Mouse (Mus musculus): ENCODE data around the gene 1700102P08Rik. TPM values are rescaled to one million over a fixed set of nuclear protein-coding genes. Genes with fewer than 3 reads are reported as not detected.

The 1700102P08Rik gene
- total and polyA plus RNA-seq, 3 experiments: 0.21 to 0.26 TPM; not detected in 1

- Histone ChIP-seq H3K36me3 (replicated peaks in 1 of 2; ENCODE audit: control insufficient read depth in 1 of 2, insufficient read depth in 1 of 2, low read length in 1 of 2) (peaks cover 63 to 89% of the 10 kb centered on the region in 2 experiments), H3K79me2 (replicated peaks; ENCODE audit: control insufficient read depth, extremely low read depth, insufficient read depth, poor library complexity, severe bottlenecking) (no peaks in the 10 kb centered on the region), H3K27ac (ENCODE audit: insufficient read depth, low read depth) (no peak overlapping the region), H3K9me3 (replicated peaks; ENCODE audit: low read length) (no peaks in the 10 kb centered on the region), H3K9ac (ENCODE audit: insufficient read depth, low read depth) (no peak overlapping the region), H3K4me2 (ENCODE audit: insufficient read depth, low read depth, poor library complexity, severe bottlenecking) (no peak overlapping the region), H3K27me3 (replicated peaks) (no peaks in the 10 kb centered on the region), H3K4me1 (ENCODE audit: control insufficient read depth in 1 of 2, insufficient read depth in 2 of 2) (no peaks in the 10 kb centered on the region), H3K4me3 (replicated peaks in 1 of 3; ENCODE audit: low read depth in 2 of 3, low read length in 2 of 3, poor library complexity in 1 of 3) (no peak overlapping the region)
- dilution Hi-C loops (cut with MboI; ENCODE audit: extremely low pct_ligation_motif_present, extremely low pct_unique_long_range_greater_than_20kb, low sequenced_read_pairs): no loop called here
- in situ Hi-C loops (cut with MboI; ENCODE audit: low pct_ligation_motif_present, low pct_unique_long_range_greater_than_20kb, low sequenced_read_pairs): no loop called here
- no peak for DNase-seq (ENCODE audit: extremely low read depth)
- TF ChIP-seq IRF4 (IDR thresholded peaks at IDR 0.05; ENCODE audit: low read depth, low read length) (no peak), NELFE (IDR thresholded peaks at IDR 0.05; ENCODE audit: low read depth, low read length) (no peak), ZKSCAN1 (IDR thresholded peaks at IDR 0.05; ENCODE audit: borderline replicate concordance, low read depth, low read length) (no peak), JUN (IDR thresholded peaks at IDR 0.05; ENCODE audit: insufficient read depth, low read depth, low read length) (no peak), ETS1 (conservative IDR thresholded peaks at IDR 0.05; ENCODE audit: low read depth, low read length) (no peak)
These were observed 5.8 kb upstream of the 1700102P08Rik start for GRCm38 (mm10) chr9:108386816-108387215.

DNA sequence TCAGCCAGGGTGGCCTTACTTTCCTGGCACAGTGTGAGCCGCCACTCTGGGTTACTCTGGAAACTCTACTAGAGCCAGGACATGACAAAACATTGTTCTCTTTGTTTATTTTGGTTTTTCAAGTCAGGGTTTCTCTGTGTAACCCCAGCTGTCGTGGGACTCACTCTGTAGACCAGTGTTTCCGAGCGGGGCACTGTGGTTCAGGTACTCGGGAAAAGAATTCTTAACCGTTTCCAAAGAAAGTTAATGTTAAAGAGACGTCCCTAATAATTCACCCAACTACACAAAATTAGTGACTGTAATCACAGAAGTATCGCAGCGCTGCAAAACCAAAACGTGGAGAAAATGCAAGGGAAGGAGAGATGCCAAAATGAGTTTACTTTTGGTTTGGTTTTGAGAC, 4.0 kb upstream of the 1700102P08Rik start:
- in situ Hi-C loops (cut with MboI; ENCODE audit: low pct_ligation_motif_present, low pct_unique_long_range_greater_than_20kb, low sequenced_read_pairs): no loop called here
- Histone ChIP-seq H3K4me3 (replicated peaks in 1 of 3; ENCODE audit: low read depth in 2 of 3, low read length in 2 of 3, poor library complexity in 1 of 3) (no peak overlapping the region), H3K79me2 (replicated peaks; ENCODE audit: control insufficient read depth, extremely low read depth, insufficient read depth, poor library complexity, severe bottlenecking) (no peaks in the 10 kb centered on the region), H3K36me3 (replicated peaks in 1 of 2; ENCODE audit: control insufficient read depth in 1 of 2, insufficient read depth in 1 of 2, low read length in 1 of 2) (peaks cover 60 to 92% of the 10 kb centered on the region in 2 experiments), H3K4me2 (ENCODE audit: insufficient read depth, low read depth, poor library complexity, severe bottlenecking) (no peak overlapping the region), H3K4me1 (ENCODE audit: control insufficient read depth in 1 of 2, insufficient read depth in 2 of 2) (no peaks in the 10 kb centered on the region), H3K27me3 (replicated peaks) (no peaks in the 10 kb centered on the region), H3K9me3 (replicated peaks; ENCODE audit: low read length) (no peaks in the 10 kb centered on the region), H3K27ac (ENCODE audit: insufficient read depth, low read depth) (no peak overlapping the region), H3K9ac (ENCODE audit: insufficient read depth, low read depth) (no peak overlapping the region)
- no peak for TF ChIP-seq CTCF (conservative IDR thresholded peaks at IDR 0.05 in 1 of 2, IDR thresholded peaks at IDR 0.05 in 1 of 2; ENCODE audit: low read depth in 2 of 2, low read length in 2 of 2)
- no peak for TF ChIP-seq MAX (IDR thresholded peaks at IDR 0.05; ENCODE audit: low read length)
- no peak for TF ChIP-seq ELF1 (IDR thresholded peaks at IDR 0.05; ENCODE audit: low read depth, low read length)
- TF ChIP-seq KAT2A (IDR thresholded peaks at IDR 0.05; ENCODE audit: insufficient replicate concordance, low read length): no peak
- no peak for TF ChIP-seq MEF2A (IDR thresholded peaks at IDR 0.05; ENCODE audit: borderline replicate concordance, low read depth, low read length)
- no peak for TF ChIP-seq RAD21 (IDR thresholded peaks at IDR 0.05; ENCODE audit: low read depth, low read length)
- no peak for TF ChIP-seq SMC3 (IDR thresholded peaks at IDR 0.05; ENCODE audit: low read depth, low read length)
- TF ChIP-seq UBTF (IDR thresholded peaks at IDR 0.05; ENCODE audit: low read depth, low read length): no peak
- DNase-seq (ENCODE audit: extremely low read depth): no peak
- dilution Hi-C loops (cut with MboI; ENCODE audit: extremely low pct_ligation_motif_present, extremely low pct_unique_long_range_greater_than_20kb, low sequenced_read_pairs): no loop called here

DNA sequence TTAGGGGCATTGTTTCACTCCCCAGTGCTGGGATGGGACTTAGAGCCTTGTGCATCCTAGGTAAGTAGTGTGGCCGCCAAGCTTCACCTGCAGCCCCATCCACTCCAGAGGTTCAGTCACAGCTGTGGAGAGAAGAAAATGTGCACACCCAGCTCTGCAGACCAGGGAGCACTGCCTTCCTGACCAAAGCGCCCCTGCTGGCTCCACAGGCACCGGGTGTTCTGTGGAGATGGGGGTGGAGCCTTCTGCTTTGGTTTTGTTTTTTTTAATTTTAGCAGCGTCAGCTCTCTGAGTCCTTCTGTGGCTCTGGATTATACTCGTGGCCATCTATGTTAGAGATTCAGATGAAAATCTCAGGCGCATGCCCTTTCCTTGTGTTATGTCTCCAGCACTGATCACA, 3.4 kb upstream of the 1700102P08Rik start:
- no peak overlapping the region for H3K4me3 ChIP-seq (replicated peaks in 1 of 3; ENCODE audit: low read depth in 2 of 3, low read length in 2 of 3, poor library complexity in 1 of 3)
- no peak overlapping the region for H3K4me2 ChIP-seq (ENCODE audit: insufficient read depth, low read depth, poor library complexity, severe bottlenecking)
- H3K27me3 ChIP-seq (replicated peaks): no peaks in the 10 kb centered on the region
- no peak for DNase-seq (ENCODE audit: extremely low read depth)
- TF ChIP-seq BHLHE40 (IDR thresholded peaks at IDR 0.05; ENCODE audit: low read depth, low read length) (no peak), MXI1 (IDR thresholded peaks at IDR 0.05; ENCODE audit: low read depth, low read length) (no peak), EP300 (IDR thresholded peaks at IDR 0.05; ENCODE audit: low read length) (no peak), TBP (conservative IDR thresholded peaks at IDR 0.05; ENCODE audit: low read depth, low read length) (no peak), ZNF384 (IDR thresholded peaks at IDR 0.05; ENCODE audit: low read depth, low read length) (no peak), GABPA (IDR thresholded peaks at IDR 0.05; ENCODE audit: insufficient replicate concordance, low read depth, low read length) (no peak), POLR2A (IDR thresholded peaks at IDR 0.05; ENCODE audit: low read depth, low read length) (no peak), KAT2A (IDR thresholded peaks at IDR 0.05; ENCODE audit: insufficient replicate concordance, low read length) (no peak), RAD21 (IDR thresholded peaks at IDR 0.05; ENCODE audit: low read depth, low read length) (no peak)
- no peaks in the 10 kb centered on the region for H3K4me1 ChIP-seq (ENCODE audit: control insufficient read depth in 1 of 2, insufficient read depth in 2 of 2)
- H3K9me3 ChIP-seq (replicated peaks; ENCODE audit: low read length): no peaks in the 10 kb centered on the region
- H3K9ac ChIP-seq (ENCODE audit: insufficient read depth, low read depth): no peak overlapping the region
- H3K27ac ChIP-seq (ENCODE audit: insufficient read depth, low read depth): no peak overlapping the region
- in situ Hi-C loops (cut with MboI; ENCODE audit: low pct_ligation_motif_present, low pct_unique_long_range_greater_than_20kb, low sequenced_read_pairs): no loop called here
- dilution Hi-C loops (cut with MboI; ENCODE audit: extremely low pct_ligation_motif_present, extremely low pct_unique_long_range_greater_than_20kb, low sequenced_read_pairs): no loop called here
- H3K79me2 ChIP-seq (replicated peaks; ENCODE audit: control insufficient read depth, extremely low read depth, insufficient read depth, poor library complexity, severe bottlenecking): no peaks in the 10 kb centered on the region
- peaks cover 55 to 86% of the 10 kb centered on the region in 2 experiments for H3K36me3 ChIP-seq (replicated peaks in 1 of 2; ENCODE audit: control insufficient read depth in 1 of 2, insufficient read depth in 1 of 2, low read length in 1 of 2)
